Mouse (Mus musculus) layer of hippocampus, postnatal 25 days (tissue): ENCODE results near the gene Gm10750. TPM values are rescaled to one million over a fixed set of nuclear protein-coding genes. Genes with fewer than 3 reads are reported as not detected.
"Not testable (repeated sequence)": the region's sequence is repeated elsewhere in the genome, so short reads cannot be mapped to it uniquely, and the experiment has no call there.

Source experiments
- DNase-seq, 2 experiments: peaks; one replicate each; pipeline ENCODE4 v3.0.0; 2022; ENCODE audit warnings: mixed read lengths in 2 of 2, low spot score in 1 of 2; ENCODE audit errors: extremely low spot score in 1 of 2
- total RNA-seq, 2 experiments: library from RNA; stranded (reverse); gene quantifications; 2 replicates each; pipeline ENCODE4 v1.2.3; 2021

The Gm10750 gene
- not detected for total RNA-seq

- not testable (repeated sequence) for DNase-seq
Measured at GRCm38 (mm10) chr2:149017137-149017536, at the start of gene Gm10750. Gene Gm10750 (minus strand): TSS chr2:149017237.

- DNase-seq = no peak
Measured at GRCm38 (mm10) chr2:149004826-149005225, 12.2 kb downstream of the Gm10750 start.

- no peak for DNase-seq
Measured at GRCm38 (mm10) chr2:149003151-149003550, 13.9 kb downstream of the Gm10750 start, which contains the start of gene Gm1330. Gene Gm1330 (minus strand): TSS chr2:149003251.

GRCm38 (mm10) chr2:148995133-148995532 lies 21.9 kb downstream of the Gm10750 start:
- no peak for DNase-seq

Other genes with a start within 250 kb of the Gm10750 start
- gene Cst11, start 245.7 kb downstream of the Gm10750 start, total RNA-seq = not detected
- gene 8030411F24Rik, start 235.2 kb downstream of the Gm10750 start, total RNA-seq = not detected
- gene Cst12, start 227.9 kb downstream of the Gm10750 start, total RNA-seq = 1 to 10 TPM; 4.0 to 6.1 TPM
- under 1 TPM in 1 of 2 experiments, not detected in 1; 0.37 TPM for gene Cst8, start 218.5 kb downstream of the Gm10750 start, total RNA-seq
- not detected for gene Cst13, start 197.2 kb downstream of the Gm10750 start, total RNA-seq
- gene Cst9, start 182.1 kb downstream of the Gm10750 start, total RNA-seq = not detected
- gene 9230104L09Rik, start 152.2 kb downstream of the Gm10750 start, total RNA-seq = not detected
- 1,000 to 10,000 TPM; 2,237 to 2,613 TPM for gene Cst3, start 141.5 kb downstream of the Gm10750 start, total RNA-seq
- not detected for gene Gm1330, start 14.0 kb downstream of the Gm10750 start, total RNA-seq